Mouse (Mus musculus): Measurements from ENCODE around the gene Nr2c2ap.

Gene Nr2c2ap

DNA sequence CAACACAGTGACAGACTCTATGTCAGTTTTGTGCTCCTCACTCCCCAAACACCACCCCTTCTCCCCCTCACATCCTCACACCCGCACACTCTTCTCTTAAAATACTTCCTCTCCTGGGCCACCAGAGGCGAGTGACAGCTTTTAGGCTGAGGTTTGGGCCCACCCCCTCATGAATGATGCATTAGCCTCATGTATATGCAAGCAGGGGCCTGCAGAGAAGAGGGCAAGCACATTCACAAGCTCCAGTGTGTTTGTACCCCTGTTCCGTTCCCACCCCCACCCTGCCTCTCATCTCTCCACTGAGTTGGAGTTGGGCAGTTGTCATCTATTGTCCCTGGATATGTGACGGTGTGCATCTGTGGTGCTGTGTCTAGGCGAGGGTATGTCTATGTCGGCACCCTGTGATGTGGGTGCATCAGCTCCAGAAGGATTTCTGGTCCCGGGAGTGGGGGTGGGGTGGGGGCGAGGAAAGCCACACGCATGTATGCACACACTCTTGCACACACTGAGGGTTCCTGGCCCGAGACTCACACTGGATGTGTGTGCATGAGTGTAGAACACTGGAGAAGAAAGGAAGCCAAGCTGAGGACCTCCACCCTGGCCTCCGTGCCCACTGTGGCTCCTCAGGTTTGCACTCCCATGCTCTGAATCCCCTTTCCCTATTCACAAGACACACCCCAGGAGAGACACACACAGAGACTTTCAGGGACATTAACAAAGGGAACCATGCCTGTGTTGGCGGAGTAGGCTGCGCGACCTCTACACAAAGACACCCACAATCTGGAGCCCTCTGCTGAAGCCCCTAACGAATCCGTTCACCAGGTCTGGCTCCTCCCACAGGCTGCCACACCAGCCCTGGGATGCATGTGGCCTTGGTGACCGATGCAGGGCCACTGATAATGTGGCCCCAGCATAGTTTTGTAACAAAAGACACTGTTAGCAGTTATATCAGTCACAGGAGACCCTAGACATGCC is 12.1 kb upstream of the Nr2c2ap start:
- DNase-seq (ENCODE audit: low read depth, low spot score), result no peak

DNA sequence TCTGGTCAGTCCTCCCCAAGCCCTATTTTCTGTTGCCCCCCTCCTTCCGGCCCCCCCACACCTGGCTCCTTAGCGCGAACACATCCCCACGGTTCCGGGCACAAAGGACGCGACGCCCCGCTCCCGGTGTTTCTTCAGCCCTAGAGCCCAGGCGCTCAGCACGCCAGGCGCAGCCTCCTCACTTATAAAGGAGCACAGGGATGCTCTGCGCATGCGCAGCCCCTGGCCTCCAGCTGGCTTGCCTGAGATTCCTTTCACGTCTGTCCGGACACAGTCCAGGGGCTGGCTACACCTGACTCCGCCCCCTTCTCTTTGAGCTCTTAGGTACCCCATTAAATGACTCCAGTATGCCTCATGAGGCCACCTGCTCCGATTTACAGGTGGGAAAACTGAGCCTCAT is 10.5 kb upstream of the Nr2c2ap start, which contains the start of gene Ncan:
Ncan (minus strand) TSS at position 207 of the 400 bp plus-strand sequence.
- DNase-seq (ENCODE audit: low read depth, low spot score), result no peak

DNA sequence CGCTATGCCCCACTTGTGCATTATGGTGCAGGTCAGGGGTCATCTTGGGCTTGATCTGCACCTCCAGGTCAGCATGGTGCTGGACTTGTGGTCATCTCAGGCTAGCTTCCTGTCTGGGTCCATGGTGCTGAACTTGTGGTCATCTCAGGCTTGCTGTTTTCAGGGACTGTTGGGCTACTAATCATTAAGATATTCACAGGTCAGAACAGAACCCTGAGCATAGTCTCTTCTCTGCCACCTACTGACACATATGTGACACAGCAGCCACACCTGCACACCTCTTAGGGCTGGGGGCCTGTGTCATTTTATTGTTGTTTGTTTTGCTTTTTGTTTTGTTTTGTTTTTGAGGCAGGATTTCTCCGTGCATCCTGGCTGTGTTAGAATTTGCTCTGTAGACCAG is 8.3 kb upstream of the Nr2c2ap start:
- DNase-seq (ENCODE audit: low read depth, low spot score), result no peak

DNA sequence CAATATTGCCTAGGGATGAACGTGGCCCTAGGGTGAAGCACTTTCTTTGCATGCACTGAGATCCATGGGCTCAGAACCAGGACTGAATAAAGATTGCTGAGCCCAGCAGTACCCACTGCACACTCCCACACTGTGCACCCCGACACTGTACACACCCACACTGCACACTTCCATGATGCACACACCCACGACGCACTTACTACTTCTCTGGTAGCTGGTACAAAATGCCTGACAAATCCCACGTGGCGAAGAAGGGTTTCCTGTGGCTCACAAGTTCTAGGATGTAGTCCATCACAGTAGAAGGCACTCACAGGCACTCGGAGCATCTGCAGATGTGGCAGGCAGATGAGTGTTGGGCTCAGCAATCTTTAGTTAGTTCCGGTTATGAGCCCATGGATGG is 6.1 kb upstream of the Nr2c2ap start:
- DNase-seq (ENCODE audit: low read depth, low spot score), result no peak

DNA sequence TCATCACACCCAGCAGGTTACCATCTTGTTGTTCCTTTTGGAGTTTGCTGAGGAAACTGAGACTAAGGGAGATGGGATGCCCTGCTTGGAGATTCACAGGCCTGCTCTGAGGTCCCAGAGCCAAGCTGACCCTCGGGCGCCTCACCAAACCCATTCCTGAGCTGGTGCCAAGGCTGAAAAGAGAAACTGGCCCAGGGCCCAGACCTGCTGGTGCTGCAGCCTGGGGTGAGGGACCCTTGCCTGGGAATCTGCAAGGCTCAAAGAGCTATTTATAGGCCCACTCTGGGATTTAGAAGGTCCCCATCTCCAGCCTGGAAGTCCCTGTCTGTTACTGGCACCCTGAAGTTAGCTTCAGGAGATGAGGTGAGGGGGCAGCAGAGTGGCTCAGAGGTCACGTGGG is 2.7 kb upstream of the Nr2c2ap start:
- DNase-seq (ENCODE audit: low read depth, low spot score), result peak; percentile 67

DNA sequence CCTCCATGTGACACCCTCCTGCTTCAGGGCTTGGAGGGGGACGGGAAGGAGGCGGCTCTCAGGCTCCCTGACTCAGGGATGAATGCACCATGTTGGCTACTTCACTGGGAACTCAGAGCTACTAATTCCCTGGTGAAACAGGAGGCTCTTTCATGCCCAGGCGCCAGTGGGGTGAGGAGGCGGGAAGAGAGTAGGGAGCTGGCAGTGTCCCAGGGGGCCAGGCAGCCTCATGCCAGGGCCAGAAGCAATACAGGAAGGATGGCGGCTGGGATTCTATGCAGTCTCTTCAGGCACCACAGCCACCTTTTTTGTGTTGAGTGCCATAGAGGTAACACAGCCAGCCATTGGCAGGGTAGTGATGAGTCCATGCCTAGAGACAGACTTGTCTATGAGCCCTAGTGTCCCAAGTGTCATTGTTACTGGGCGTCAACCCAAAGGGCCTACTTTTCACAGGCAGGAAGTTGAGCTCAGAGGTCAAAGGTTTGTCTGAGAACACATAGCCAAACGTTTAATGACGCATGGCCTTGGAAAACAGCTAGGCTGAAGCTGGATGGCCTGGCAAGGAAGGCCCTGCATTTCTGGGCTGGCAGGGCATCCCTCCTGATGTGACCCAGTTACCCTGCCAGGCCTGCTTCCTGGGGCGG is 1.7 kb upstream of the Nr2c2ap start:
- peak; percentile 32 for DNase-seq (ENCODE audit: low read depth, low spot score)

DNA sequence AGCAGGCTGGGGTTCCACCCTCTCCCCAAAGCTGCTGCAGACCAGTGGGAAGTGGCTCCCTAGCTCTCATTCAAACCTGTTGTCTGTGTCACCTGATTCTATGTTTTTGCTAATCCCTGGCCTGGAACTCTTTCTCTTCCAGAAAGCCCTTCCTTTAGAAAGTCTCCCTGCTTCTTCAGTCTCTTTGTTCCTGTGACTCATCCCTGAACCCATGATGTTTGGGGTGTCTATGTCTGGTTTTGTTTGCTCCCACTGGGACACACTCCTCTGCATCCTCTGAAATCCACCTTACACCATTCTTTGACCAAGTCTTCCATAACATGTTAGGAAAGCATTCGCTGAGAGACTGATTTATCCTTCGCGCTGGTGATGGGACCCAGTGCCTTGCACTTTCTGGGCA is 1.1 kb upstream of the Nr2c2ap start:
- no peak for DNase-seq (ENCODE audit: low read depth, low spot score)

DNA sequence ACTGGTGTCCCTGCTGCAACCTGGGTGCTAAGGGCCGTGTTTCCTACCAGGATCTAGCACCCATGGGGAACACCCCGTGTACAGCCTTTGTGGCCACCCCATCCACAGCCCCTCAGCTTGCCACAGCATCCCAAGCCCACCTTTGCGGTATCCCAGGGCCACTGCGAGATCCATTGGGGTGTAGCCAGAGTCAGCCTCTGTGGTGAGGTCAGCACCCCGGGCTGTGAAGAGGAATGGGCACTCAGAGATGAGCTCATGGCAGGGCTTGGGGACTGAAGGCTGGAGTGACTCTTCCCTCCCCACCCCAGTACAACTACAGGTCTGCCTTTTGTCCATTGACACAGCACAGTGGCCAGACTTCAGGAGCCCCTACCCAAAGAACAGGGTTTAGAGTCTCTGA is 3.0 kb downstream of the Nr2c2ap start:
- DNase-seq (ENCODE audit: low read depth, low spot score), result no peak

DNA sequence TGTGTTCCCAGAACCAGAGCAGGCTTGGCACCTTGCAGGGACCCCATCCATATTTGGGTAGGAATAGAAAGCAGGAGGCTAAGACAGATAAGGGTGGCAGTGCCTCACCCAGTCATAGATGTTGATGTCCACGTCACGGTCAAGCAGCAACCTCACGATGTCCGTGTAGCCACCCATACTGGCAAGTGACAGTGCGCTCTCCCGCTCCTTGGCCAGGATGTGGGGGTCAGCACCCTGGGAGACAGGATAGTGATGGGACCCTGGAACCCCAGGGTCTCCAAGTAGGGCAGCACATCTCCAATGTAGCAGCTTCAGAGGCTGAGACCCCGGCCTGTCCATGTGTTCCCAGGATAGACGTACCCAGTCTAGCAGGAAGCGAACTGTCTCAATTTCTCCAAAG is 3.8 kb downstream of the Nr2c2ap start:
- no peak for DNase-seq (ENCODE audit: low read depth, low spot score)

DNA sequence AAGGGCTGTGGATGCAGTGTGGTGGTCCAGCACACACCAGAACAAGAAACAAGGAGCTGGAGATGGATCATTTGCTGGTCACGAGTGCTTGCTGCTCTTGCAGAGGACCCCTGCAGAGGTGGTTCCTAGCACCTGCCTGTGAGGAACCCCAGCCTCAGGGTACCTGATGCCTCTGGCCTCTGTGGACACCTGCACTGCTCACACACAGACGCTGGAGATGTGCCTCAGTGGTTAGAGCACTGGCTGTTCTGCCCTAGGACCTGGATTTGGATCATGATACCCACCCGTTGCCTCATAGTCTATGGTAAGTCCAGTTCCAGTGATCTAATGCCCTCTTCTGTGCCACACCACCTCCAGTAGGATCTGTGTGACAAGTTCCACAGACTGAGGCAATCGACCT is 5.5 kb downstream of the Nr2c2ap start:
- no peak for DNase-seq (ENCODE audit: low read depth, low spot score)

DNA sequence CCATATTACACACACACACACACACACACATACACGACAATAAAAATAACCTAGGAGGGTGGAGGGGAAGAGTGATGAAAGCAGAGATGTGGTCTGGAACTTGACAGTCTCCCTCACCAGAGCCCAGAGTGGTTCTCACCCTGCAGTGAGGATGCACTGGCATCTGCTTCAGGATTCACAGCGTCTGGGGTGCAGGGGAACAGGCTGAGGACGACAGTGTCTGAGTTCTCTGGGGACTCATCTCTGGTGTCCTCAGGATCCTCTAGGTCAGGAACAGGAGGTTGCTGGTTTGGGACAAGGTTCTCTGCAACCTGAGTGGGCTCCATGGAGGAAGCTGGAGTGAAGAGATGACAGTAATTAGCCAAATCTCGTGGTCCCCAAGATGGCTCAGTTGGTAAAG is 6.8 kb downstream of the Nr2c2ap start:
- no peak for DNase-seq (ENCODE audit: low read depth, low spot score)

DNA sequence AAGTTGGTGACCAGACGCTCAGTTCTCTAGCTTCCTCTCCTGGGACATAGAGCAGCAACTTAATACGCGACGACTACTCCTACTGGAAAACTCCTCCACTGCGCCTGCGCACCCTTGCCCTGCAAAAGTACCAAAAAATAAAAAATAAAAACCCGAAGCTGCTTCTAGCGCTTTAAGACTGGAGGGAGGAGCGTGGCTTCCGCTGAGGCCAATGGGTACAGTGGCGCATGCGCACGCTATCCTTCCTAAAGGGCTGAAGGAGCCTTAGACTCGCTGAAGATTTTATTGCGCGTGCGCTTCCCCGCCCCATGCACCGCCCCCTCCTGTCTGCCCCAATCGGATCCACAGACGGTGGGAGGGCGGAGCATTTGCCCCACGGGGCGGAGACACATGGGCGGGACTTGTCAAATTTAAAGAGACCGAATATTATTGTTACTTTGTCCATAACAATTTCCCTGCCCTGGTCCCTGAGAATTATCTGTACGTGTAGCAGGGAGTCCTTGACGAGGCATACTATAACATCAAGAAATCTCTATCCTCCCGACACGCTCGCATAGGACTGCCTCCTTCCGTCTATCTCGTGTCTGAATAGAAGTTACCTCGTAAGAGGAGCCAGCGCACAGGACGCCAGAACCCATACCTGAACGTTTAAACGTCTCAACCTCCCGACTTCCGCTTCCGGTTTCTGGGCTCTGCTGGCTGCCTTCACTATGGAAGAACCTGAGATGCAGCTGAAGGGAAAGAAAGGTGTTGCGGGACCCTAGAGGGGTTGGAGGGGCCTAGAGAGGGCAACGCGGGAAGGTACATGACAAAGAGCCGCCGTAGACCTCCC is 8.1 kb downstream of the Nr2c2ap start, which contains the start of the genes Rfxank, Borcs8 and Mef2b:
Rfxank (minus strand) TSS at position 129 of the 832 bp plus-strand sequence.
Borcs8 (plus strand) TSS at position 474 of the 832 bp plus-strand sequence.
Mef2b (plus strand) TSS at position 686 of the 832 bp plus-strand sequence.
- DNase-seq (ENCODE audit: low read depth, low spot score), result peak; percentile 100

DNA sequence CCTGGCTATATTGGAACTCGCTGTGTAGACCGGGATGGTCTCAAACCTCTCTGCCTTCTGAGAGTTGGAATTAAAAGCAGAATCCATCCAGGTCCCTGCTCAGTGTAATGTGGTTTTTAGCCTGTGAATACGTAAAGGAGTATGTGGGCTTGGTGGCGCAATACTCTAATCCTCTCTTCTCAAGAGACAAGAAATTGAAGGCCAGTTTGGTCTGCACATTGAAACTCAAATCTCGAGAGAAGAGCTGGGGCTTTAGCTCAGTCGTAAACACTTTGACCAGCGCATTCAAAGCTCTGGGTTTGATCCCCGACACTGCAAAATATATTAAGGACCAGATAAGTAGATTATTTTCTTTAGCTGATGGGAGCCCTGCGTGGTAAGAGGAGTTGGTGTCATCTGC is 8.8 kb downstream of the Nr2c2ap start:
- no peak for DNase-seq (ENCODE audit: low read depth, low spot score)

DNA sequence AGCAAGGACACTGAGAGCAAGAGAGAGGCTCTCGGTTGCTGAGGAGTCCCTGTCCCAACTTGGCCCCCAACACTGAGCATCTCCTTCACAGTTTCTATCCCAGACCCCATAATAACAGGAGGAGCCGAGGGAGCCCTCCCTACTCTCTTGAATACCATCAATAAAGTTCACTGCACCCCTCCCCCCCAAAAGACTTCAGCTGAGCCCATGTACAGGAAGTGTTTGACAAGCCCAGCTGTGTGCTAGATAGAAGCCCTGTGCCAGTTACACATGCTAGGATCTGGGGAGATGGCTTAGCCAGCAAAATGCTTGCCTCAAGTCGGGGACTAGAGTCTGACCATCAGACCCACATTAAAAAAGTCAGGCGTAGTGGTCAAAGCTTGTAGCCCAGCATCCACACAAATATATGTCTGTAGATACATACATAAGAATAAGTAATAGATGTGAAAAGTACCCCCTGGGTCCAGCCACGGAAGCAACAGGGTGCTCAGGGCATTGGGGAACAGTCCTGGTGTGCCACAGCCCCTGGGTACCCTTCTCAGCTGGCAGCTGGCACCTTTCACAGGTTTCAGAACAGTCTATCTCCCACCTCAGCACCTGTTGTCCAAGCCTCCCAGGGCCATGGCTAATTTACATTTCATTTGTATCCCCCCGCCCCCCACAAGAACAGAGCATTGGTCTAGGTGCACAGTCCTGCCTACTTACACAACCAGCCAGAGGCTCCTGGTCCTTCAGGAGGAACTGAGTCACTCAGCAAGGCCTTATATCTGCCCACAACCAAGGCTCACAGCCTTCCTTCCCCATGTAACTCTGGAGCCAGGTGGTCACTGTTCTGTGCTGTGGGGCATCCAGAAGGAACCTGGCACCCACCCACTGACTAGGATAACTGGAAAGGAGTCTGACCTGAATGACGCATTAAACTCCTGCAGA is 16.8 kb downstream of the Nr2c2ap start:
- DNase-seq (ENCODE audit: low read depth, low spot score), result no peak

DNA sequence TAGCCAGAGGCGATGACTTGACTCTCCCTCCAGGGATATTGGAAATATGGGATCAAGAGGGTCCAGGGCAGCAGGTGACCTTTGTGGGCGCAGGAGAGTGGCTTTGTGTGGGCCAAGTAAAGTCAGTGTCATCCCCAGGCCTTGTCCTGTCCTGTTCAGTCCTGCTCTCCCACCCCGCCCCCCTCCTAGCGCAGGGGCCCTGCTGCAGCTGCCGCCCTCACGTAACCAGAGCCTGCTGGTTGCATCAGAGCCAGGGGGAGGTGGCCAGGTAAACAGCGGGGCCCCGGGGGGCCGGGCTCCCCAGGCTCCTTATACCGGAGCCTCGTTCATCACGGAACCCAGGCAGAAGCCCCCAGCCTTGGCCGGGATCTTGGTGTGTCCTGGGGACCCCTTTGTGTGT is 19.0 kb downstream of the Nr2c2ap start:
- DNase-seq (ENCODE audit: low read depth, low spot score), result no peak

DNA sequence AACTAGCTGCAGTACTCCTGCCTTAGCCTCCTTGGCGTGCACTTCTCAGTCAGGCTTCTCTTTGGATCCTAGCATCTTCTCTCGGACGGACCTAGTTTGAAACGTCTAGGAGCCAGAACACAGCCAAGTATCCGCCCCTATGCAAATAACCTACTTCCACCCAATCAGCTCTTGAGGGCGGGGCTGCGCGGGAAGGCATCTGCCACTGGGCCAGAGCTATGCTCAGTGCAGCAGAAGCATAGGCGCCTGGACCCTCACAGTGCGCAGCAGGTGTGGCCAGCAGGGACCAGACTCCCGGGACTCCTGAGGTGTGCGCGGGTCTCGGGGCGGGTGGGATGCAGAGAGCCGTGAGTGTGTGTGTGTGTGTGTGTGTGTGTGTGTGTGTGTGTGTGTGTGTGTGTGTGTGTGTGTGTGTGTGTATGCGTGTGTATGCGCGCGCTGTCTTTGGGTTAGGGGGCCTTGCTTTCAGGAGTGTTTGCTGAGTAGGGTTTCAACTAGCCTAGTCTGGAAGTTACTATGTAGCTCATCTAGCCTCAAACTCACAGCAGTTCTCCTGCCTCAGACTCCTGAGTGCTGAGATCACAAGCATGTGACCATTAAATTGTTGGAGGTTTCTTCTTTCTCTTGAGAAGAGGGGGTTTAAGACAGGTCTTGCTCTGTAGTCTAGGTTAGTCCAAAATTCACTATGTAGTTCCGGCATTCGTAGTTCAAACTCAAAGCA is 21.6 kb downstream of the Nr2c2ap start:
- peak; percentile 38 for DNase-seq (ENCODE audit: low read depth, low spot score)

DNA sequence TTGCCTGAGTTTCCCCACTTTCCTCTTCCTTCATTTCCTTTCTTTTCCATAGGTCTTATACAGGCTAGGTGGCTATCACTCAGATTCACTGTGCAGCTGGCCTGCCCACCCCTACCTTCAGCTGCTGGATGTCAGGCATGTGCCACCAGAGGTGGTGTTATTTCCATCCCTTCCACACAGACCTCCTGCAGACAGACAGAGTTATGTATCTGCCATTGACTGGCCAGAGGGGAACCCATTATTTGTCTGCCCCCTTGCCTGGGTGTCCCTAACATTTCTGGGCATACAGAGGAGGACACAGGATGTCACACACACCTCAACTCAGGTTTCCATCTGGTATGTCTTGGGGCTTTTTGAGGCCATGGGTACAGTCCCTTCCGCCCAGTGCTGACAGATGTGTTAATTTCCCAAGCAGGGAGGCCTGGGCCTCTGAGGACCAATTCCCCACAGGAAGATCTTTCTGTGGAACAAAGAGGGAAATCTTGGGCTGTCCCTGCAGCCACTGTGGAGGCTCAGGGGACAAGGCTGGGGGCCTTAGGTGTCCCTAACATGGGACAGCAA is 26.2 kb downstream of the Nr2c2ap start:
- no peak for DNase-seq (ENCODE audit: low read depth, low spot score)

DNA sequence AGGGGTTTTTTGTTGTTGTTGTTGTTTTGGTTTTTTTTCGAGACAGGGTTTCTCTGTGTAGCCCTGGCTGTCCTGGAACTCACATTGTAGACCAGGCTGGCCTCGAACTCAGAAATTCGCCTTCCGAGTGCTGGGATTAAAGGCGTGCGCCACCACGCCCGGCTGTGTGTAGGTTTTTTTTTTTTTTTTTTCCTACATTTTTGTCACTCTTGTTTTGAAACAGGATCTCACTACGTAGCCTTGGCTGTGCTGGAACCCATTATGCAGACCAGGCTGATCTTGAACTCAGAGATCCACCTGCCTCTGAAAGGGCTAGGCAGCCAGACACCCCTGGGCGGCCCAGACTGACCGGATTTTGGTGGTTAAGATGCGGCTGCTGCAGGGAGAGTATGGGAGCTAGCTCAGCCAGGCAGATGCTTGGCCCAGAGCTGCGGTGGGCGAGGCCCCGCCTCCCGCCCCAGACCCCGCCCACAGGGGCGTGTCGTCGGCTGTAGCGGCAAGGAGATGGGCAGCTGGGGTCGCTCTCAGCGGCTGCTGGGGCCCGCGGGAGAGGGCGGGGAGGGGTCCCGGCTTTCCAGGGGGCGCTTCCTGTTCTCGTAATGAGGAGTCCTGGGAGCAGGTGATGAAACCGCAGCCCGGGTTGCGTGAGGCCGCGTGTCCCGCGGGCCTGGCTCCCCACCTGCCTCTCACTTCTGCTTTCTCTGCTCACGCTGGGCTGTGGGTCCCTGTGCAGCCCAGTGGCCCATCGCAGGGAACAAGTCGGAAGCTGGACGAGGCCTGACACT is 27.1 kb downstream of the Nr2c2ap start:
- DNase-seq (ENCODE audit: low read depth, low spot score), result no peak

DNA sequence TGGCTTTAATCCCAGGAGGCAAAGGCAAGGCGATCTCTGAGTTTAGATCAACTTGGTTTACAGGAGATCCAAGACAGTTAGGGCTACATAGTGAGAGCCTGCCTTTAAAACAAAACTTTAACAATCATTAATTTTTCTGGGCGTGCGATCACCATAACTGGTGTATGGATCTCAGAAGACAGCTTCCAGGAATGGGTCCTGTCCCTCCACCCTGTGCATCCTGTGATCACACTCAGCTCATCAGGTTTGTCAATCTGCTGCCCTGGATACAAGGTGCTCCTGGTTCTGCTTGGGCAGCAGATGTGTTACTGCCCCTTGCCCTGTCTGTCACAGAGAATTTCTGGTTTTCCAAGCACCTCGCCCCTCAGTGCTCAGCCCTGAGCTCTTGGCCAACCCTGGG is 28.1 kb downstream of the Nr2c2ap start:
- DNase-seq (ENCODE audit: low read depth, low spot score), result no peak
